Mouse (Mus musculus): ENCODE measurements around the gene Gpr107. TPM values are rescaled to one million over a fixed set of nuclear protein-coding genes. Genes with fewer than 3 reads are reported as not detected.

The Gpr107 gene
- total and polyA plus RNA-seq, 2 experiments: 8.3 to 10.0 TPM

DNA sequence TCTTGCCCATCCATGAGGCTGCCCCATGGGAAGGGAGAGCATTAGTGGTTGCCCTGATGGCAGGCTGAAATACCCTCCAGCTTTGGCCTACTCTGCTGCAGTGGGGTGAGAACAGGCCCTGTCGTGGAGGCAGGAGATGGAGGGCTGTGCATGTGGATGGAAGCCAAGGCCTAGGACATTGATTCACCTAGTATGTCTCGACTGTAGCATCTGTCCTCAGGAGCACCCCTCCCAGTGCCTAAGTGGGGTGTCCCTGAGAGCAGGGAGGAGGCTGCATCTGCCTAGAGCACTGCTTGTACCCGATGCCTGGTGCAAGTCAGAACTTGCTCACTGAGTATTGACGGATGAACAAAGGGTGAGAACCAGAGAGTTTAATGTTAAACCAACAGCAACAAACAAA is 54.1 kb downstream of the Gpr107 start:
- no peak for DNase-seq (ENCODE audit: extremely low read depth, low read depth, low spot score)
- Histone ChIP-seq H3K27ac (replicated peaks; ENCODE audit: insufficient read depth, low read depth, low read length) (no peak overlapping the region), H3K9ac (ENCODE audit: low read depth, low read length) (no peak overlapping the region), H3K4me3 (ENCODE audit: insufficient read depth, low read depth, low read length) (no peak overlapping the region), H3K27me3 (ENCODE audit: control insufficient read depth, insufficient read depth, low read length) (no peaks in the 10 kb centered on the region), H3K36me3 (ENCODE audit: control insufficient read depth, insufficient read depth, low read length) (peaks cover 15% of the 10 kb centered on the region), H3K4me1 (ENCODE audit: control insufficient read depth, insufficient read depth, low read length) (peaks cover 6% of the 10 kb centered on the region), H3K79me2 (ENCODE audit: control insufficient read depth, insufficient read depth, low read length) (no peaks in the 10 kb centered on the region)
- 39% methylated on average over 4 of the region's 4 CpGs for WGBS
- TF ChIP-seq CTCF (IDR thresholded peaks at IDR 0.05; ENCODE audit: low read depth, low read length) (no peak), POLR2A (IDR thresholded peaks at IDR 0.05; ENCODE audit: extremely low read depth, insufficient read depth, low read length) (no peak)

DNA sequence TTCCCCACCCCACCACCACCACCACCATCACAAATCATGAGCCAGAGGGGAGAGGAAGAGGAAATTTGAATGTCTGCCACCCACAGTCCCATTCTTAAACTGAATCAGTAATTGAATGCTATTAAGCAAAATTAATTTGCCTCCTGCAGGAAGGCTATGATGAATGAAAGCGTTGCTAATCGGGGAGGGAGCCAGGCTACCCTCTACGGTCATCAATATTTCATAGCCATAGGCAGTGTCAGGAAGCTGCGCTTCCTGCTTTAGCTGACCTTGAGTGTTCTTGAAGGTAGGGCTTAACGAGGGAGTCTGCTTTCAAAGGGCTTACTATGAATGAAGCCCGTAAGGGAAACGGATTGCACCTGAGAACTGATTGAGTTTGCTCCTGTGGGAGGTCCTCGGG is 54.8 kb downstream of the Gpr107 start:
- WGBS: 85% methylated on average over 8 of the region's 8 CpGs

DNA sequence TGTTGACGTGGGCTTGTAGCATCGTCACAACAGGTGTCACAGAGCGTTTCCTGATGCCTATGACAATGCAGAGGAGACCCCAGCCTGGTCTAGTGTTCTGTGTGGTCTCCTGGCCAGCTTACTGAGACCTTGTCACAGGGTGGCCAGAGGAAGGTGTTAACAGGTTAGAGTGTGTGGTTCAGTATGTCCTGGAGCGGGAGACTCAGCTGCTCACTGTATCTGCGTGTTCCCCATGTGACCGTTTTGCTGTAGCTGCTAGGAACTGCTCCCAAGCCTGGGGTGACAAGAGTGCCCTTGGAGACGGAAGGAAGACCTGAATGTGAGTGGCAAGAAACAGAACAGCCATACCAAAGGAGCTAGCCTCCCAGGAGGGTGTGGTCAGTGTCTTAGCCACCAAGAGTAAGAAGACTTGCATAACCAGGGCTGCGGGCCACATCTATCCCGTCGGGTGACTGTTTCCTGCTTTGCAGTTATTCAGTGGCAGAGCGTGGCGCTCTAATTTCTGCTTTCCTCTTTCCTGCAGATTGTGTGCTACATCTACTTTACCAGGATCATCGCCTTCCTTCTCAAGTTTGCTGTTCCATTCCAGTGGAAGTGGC is 56.5 kb downstream of the Gpr107 start:
- WGBS: 96% methylated on average over 13 of the region's 13 CpGs
- no peak overlapping the region for H3K27ac ChIP-seq (replicated peaks; ENCODE audit: insufficient read depth, low read depth, low read length)
- H3K79me2 ChIP-seq (ENCODE audit: control insufficient read depth, insufficient read depth, low read length): no peaks in the 10 kb centered on the region
- peaks cover 15% of the 10 kb centered on the region for H3K36me3 ChIP-seq (ENCODE audit: control insufficient read depth, insufficient read depth, low read length)
- H3K27me3 ChIP-seq (ENCODE audit: control insufficient read depth, insufficient read depth, low read length): no peaks in the 10 kb centered on the region
- no peak overlapping the region for H3K9ac ChIP-seq (ENCODE audit: low read depth, low read length)
- DNase-seq (ENCODE audit: extremely low read depth, low read depth, low spot score): no peak
- H3K4me1 ChIP-seq (ENCODE audit: control insufficient read depth, insufficient read depth, low read length): no peaks in the 10 kb centered on the region
- no peak for TF ChIP-seq POLR2A (IDR thresholded peaks at IDR 0.05; ENCODE audit: extremely low read depth, insufficient read depth, low read length)
- no peak for TF ChIP-seq CTCF (IDR thresholded peaks at IDR 0.05; ENCODE audit: low read depth, low read length)
- H3K4me3 ChIP-seq (ENCODE audit: insufficient read depth, low read depth, low read length): no peak overlapping the region

More for the DNA sequence above, 54.8 kb downstream of the Gpr107 start:
- H3K27me3 ChIP-seq (ENCODE audit: control insufficient read depth, insufficient read depth, low read length): no peaks in the 10 kb centered on the region
- H3K36me3 ChIP-seq (ENCODE audit: control insufficient read depth, insufficient read depth, low read length): peaks cover 15% of the 10 kb centered on the region
- no peak overlapping the region for H3K4me3 ChIP-seq (ENCODE audit: insufficient read depth, low read depth, low read length)
- no peak overlapping the region for H3K27ac ChIP-seq (replicated peaks; ENCODE audit: insufficient read depth, low read depth, low read length)
- TF ChIP-seq CTCF (IDR thresholded peaks at IDR 0.05; ENCODE audit: low read depth, low read length) (no peak), POLR2A (IDR thresholded peaks at IDR 0.05; ENCODE audit: extremely low read depth, insufficient read depth, low read length) (no peak)
- no peaks in the 10 kb centered on the region for H3K79me2 ChIP-seq (ENCODE audit: control insufficient read depth, insufficient read depth, low read length)
- peaks cover 2% of the 10 kb centered on the region for H3K4me1 ChIP-seq (ENCODE audit: control insufficient read depth, insufficient read depth, low read length)
- DNase-seq (ENCODE audit: extremely low read depth, low read depth, low spot score): no peak
- no peak overlapping the region for H3K9ac ChIP-seq (ENCODE audit: low read depth, low read length)

DNA sequence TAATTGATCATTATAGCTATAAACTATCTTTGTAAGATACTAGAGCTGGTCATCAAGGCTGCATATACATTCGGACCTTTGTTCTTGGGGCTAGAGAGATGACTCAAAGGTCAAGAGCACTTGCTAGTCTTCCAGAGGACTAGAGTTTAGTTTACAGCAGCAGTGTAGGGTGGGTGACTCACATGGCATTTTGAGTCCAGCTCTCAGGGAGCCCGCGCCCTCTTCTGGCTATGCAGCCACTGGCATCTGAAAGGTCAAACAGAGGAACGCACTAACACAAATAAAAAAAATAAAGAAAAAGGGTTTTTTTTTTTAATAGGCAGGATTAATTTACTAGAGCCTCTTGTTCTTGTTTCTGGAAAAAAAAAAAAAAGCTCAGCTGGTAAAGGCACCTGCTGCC is 57.4 kb downstream of the Gpr107 start:
- Histone ChIP-seq H3K4me1 (ENCODE audit: control insufficient read depth, insufficient read depth, low read length) (no peaks in the 10 kb centered on the region), H3K27ac (replicated peaks; ENCODE audit: insufficient read depth, low read depth, low read length) (no peak overlapping the region), H3K4me3 (ENCODE audit: insufficient read depth, low read depth, low read length) (no peak overlapping the region), H3K27me3 (ENCODE audit: control insufficient read depth, insufficient read depth, low read length) (no peaks in the 10 kb centered on the region), H3K79me2 (ENCODE audit: control insufficient read depth, insufficient read depth, low read length) (no peaks in the 10 kb centered on the region), H3K9ac (ENCODE audit: low read depth, low read length) (no peak overlapping the region), H3K36me3 (ENCODE audit: control insufficient read depth, insufficient read depth, low read length) (peaks cover 17% of the 10 kb centered on the region)
- no peak for TF ChIP-seq POLR2A (IDR thresholded peaks at IDR 0.05; ENCODE audit: extremely low read depth, insufficient read depth, low read length)
- TF ChIP-seq CTCF (IDR thresholded peaks at IDR 0.05; ENCODE audit: low read depth, low read length): no peak; the same call in 1 of the 2 replicates
- WGBS: 93% methylated on average over 4 of the region's 4 CpGs
- no peak for DNase-seq (ENCODE audit: extremely low read depth, low read depth, low spot score)

DNA sequence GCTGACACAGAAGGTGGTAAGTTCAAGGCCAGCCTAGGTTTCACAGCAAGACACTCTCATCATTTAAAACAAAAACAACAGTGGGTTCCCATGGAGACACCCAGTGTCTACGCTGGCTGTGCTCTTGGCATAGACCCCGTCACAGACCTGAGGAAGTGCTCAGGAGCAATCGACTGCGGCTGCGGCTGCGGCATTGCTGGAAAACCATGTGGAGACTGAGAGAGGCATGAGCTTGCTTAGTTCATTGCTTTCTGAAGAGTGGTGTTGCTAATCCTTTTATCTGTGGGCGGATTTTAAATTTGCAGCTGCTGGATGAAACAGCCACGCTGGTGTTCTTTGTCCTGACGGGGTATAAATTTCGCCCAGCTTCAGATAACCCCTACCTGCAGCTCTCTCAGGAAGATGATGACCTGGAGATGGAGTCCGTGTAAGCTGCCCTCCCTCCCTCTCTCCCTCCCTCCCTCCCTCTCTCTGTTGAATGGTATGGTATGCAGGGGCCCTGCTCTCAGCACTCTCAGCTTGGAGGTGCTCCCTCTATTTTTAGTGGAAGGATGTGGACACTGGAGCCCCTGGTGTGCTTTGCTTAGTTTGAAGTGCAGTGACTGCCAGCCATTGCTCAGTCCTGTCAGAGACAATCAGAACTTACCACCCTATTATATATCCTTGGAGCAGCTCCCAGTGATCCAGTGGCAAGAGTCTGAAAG is 58.2 kb downstream of the Gpr107 start:
- Histone ChIP-seq H3K4me1 (ENCODE audit: control insufficient read depth, insufficient read depth, low read length) (no peaks in the 10 kb centered on the region), H3K27ac (replicated peaks; ENCODE audit: insufficient read depth, low read depth, low read length) (no peak overlapping the region), H3K4me3 (ENCODE audit: insufficient read depth, low read depth, low read length) (no peak overlapping the region), H3K9ac (ENCODE audit: low read depth, low read length) (no peak overlapping the region), H3K27me3 (ENCODE audit: control insufficient read depth, insufficient read depth, low read length) (no peaks in the 10 kb centered on the region), H3K79me2 (ENCODE audit: control insufficient read depth, insufficient read depth, low read length) (no peaks in the 10 kb centered on the region), H3K36me3 (ENCODE audit: control insufficient read depth, insufficient read depth, low read length) (peaks cover 17% of the 10 kb centered on the region)
- WGBS: 90% methylated on average over 11 of the region's 11 CpGs
- no peak for DNase-seq (ENCODE audit: extremely low read depth, low read depth, low spot score)
- TF ChIP-seq CTCF (IDR thresholded peaks at IDR 0.05; ENCODE audit: low read depth, low read length) (no peak), POLR2A (IDR thresholded peaks at IDR 0.05; ENCODE audit: extremely low read depth, insufficient read depth, low read length) (no peak)

DNA sequence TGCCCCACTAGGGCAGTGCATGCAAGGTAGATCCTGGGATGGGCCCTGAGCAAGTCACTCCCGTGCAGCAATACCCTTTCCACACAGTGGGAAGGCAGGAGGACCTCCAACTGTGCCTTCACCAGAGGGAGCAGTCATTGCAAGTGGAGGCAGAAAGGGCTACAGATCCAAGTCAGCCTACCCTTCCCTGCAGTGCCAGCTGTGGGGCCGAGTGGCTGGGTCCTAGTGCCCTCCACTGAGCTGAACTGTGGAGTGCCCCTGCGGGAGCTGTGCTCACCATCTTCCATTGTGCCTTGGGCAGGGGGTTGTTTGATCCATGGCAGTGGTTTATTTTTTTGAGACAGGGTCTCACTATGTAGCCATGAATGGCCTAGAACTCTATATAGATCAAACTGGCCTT is 59.1 kb downstream of the Gpr107 start:
- H3K4me1 ChIP-seq (ENCODE audit: control insufficient read depth, insufficient read depth, low read length): no peaks in the 10 kb centered on the region
- TF ChIP-seq POLR2A (IDR thresholded peaks at IDR 0.05; ENCODE audit: extremely low read depth, insufficient read depth, low read length) (no peak), CTCF (IDR thresholded peaks at IDR 0.05; ENCODE audit: low read depth, low read length) (no peak)
- H3K27ac ChIP-seq (replicated peaks; ENCODE audit: insufficient read depth, low read depth, low read length): no peak overlapping the region
- no peak for DNase-seq (ENCODE audit: extremely low read depth, low read depth, low spot score)
- H3K36me3 ChIP-seq (ENCODE audit: control insufficient read depth, insufficient read depth, low read length): peaks cover 17% of the 10 kb centered on the region
- 88% methylated on average over 3 of the region's 3 CpGs for WGBS
- H3K27me3 ChIP-seq (ENCODE audit: control insufficient read depth, insufficient read depth, low read length): no peaks in the 10 kb centered on the region
- no peak overlapping the region for H3K4me3 ChIP-seq (ENCODE audit: insufficient read depth, low read depth, low read length)
- H3K79me2 ChIP-seq (ENCODE audit: control insufficient read depth, insufficient read depth, low read length): no peaks in the 10 kb centered on the region
- no peak overlapping the region for H3K9ac ChIP-seq (ENCODE audit: low read depth, low read length)

Measured in liver, adult 2 months (tissue).